Mouse (Mus musculus): ENCODE measurements around the gene Efcab9.

Gene Efcab9

DNA sequence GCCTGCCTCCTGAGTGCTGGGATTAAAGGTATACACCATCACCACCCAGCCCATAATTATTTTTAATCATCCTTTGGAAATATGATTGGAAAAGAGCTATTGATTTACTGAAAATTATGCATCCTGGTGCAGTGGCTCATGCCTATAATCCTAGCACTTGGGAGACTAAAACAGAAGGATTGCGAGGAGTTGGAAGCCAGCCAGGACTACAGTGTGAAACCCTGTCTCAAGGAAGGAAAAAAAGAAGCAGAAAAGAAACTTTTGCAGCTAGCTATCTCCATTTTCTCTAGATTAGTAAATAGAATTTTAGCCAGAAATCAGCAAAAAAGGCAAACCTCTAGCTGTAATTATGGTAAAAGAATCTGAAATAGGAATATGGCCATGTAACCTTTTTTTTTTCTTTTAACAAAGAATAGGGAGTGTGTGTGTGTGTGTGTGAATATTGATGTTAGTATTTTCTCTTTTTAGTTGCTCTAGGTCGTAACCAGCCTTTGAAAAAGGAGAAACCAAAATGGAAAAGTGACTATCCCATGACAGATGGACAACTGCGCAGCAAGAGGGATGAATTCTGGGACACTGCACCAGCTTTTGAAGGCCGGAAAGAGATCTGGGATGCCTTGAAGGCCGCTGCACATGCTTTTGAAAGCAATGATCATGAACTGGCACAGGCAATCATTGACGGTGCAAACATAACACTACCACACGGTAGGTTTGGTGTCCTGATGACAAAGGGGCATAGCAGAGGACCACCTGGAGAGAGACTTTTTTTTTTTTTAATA is 32.9 kb downstream of the Efcab9 start:
- no peak for DNase-seq (ENCODE audit: extremely low read depth, low read depth)

DNA sequence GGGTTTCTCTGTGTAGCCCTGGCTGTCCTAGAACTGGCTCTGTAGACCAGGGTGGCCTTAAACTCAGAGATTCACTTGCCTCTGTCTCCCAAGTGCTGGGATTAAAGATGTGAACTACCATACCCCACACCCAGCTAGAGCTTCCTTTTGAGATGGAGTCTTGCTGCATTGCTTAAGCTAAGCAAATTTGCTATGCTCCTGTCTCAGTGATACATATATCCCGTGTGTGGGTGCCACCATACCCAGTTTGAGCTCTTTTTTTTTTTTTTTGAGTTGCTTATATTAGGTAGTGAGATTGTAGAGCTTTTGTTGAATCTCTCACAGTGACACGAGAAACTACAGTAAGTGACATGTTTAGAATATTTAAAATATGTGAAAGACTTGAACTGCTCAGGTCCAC is 36.6 kb downstream of the Efcab9 start:
- no peak for DNase-seq (ENCODE audit: extremely low read depth, low read depth)

DNA sequence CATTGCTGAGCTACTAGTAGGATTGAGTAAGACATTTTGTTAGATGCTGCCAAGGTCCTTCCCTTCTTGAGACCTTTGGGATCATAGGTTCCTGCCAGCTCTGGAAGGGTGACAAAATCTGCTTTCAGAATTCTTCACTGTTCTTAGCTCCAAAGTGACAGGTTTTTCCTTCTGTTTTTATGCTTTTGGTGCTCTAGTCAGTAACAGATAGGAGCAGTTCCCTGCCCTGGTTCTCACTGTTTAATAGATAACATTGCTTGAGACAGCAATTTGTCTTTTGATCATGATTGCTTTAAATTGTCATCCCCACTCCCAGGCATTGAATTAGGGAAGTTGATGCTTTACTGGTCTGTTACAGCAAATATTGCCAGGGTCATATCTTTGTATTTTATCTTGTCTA is 38.6 kb downstream of the Efcab9 start:
- peak; percentile 32 for DNase-seq (ENCODE audit: extremely low read depth, low read depth)

DNA sequence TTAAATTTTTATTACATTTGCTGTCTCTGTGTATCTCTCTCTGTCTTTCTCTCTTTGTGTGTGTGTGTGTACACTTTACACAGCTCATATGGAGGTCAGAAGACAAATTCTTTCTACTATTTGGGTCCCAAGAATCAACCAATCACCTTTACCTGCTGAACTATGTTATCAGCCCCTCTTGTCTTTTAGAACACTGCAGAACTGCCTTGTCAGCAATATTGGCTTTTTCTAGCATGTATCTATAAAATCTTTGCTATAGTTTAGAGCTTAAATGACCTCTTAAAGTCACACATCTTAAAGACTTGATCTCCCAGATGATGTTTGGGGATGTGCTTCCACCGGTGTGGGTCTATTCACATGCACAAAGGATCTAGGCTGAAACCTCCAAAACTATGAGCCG is 40.8 kb downstream of the Efcab9 start:
- no peak for DNase-seq (ENCODE audit: extremely low read depth, low read depth)

DNA sequence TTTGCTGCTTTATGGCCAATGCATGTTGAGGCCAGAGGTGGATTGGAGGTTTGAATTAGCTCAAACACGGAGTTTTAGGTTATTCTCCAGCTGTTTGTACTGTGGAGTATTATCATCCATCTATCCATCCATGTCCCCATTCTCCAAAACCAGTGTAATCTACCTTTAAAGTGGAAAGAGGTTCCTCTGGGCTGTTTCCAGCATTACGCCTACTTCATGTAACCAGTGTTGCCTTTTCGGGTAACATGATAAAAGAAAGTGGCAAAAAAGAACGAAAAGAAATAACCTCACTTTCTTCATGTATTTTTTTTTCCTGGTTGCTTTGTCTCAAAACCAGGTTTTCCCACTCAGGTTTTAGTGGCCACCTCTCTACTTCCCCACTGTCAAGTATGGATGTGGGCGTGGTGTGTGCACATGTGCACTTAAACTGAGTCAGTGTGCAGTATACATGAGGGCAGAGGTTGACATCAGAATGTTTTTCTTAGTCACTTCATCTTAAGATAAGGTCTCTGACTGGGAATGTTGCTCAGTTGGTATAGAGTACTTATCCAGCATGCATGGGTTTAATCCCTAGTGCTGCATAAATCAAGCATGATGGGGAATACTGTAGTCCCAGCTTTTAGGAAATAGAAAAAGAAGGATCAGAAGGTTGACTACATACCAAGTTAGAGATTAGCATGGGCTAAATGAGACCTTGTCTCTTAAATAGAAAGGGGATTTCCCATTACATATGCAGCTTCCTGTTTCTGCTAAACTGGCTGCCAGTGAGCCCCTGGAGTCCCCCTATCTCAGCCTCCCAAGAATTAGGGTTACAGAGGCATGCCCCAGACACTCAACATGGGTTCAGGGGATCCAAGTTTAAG is 42.8 kb downstream of the Efcab9 start:
- DNase-seq (ENCODE audit: extremely low read depth, low read depth): peak; percentile 79

DNA sequence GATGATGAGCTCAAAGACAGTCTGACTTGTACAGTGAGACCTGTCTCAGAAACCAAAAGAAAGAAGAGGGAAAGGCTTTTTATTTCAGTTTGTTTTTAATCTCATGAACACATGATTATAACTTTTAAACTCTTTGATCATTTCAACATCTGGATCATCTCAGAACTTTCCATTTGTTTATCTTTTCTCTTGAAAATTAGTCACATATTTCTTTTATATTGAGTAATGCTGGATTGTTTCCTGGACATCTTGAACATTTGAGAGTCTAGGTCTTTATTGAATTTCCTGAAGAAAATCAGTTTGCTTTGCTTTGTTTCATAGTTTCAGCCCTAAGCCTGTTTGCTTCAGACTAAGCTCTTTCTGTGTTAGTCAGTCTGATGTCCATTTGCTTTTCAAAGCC is 43.5 kb downstream of the Efcab9 start:
- DNase-seq (ENCODE audit: extremely low read depth, low read depth): no peak

DNA sequence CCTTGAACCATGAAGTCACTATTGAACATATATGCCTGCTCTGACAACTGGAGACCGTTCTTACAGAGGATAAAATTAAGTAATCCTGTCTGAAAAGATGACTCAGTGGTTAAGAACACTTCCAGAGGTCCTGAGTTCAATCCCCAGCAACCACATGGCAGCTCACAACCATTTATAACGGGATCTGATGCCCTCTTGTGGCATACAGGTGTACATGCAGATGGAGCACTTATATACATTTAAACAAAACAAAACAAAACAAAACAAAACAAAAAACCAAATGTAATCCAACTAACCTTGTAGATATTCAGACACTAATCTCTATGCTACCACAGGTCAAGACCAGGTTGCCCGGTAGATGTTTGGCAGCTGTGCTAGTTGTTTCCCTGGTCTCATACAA is 44.4 kb downstream of the Efcab9 start:
- DNase-seq (ENCODE audit: extremely low read depth, low read depth): no peak

DNA sequence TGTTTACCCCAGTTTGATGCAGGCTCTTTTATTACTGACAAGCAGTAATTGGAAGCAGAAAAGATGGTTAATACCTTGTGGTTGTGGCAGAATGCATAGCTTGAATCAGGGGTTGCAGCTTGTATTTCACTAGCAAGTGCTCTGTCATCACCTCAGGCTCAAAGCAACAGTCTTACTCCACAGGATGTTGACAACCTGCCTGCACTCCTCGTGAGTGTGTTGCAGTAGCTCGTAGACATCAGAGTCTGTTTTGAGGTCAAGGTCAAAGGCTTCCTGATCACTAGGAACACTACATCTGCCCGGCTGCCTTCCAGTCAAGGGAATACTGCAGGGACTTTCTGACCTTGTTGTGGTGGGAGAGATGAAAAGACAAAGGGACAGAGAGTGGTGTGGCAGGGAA is 45.3 kb downstream of the Efcab9 start:
- no peak for DNase-seq (ENCODE audit: extremely low read depth, low read depth)

DNA sequence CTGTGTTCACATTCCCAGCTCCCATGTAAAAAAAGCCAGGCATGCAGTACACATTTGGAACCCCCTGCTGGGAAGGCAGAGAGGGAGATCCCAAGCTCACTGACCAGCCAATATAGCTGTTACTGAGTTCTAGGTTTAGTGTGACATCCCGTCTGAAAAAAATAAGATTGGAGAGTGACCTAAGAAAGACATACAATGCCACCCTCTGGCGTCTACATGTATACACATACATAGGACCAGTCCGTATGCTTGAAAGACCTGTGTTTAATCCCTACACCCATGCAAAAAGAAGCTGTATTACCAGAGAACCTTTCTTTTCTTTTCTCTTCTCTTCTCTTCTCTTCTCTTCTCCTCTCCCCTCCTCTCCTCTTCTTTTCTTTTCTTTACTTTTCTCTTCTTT is 46.6 kb downstream of the Efcab9 start:
- no peak for DNase-seq (ENCODE audit: extremely low read depth, low read depth)

DNA sequence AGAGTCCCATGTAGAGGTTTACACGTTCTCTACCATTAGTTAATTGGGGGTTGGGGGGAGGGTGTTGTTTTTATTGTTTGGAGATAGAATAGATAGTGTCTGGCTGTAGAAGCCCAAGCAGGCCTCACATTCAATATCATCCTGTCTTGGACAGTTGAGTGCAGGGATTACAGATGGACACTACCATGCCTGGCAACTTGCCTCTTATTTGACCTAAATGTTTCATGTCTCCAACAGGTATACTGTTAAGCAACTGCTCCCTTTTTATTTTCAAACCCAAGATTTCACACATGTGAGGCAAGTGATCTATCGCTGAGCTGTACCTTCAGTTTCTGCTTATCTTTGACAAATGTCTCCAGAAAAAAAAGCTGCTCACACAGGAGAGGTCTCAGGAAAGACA is 50.4 kb downstream of the Efcab9 start:
- no peak for DNase-seq (ENCODE audit: extremely low read depth, low read depth)

DNA sequence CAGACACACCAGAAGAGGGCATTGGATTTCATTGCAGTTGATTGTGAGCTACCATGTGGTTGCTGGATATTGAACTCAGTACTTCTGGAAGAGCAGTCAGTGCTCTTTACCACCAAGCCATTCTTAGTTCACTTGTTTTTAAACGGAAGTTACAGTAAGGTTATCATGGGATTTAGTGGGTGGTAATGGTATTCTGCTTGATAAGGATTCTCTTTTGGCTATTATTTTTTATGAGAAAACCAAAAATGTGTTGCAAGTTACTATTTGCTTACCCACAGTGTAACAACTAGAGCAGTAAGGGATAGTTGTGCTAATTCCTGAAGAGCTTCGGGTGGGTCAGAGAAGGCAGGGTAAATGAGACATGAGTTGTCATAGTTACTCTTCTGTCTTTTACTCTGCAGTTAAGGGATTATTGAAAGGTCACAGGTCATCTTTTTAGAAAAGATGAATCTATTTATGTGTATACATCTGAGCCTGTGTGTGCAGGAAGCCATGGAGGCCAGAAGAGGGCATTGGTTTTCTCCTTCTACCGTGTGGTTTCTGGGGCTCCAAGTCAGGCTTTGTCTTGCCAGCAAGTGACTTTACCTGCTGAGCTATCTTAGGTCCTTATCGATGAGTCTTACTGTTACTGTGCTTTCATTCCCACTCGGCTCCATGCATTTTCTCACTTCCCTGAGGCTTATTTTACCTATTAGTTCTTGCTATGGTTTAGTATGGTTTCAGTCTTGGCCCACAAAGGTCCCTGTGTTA is 56.2 kb downstream of the Efcab9 start:
- DNase-seq (ENCODE audit: extremely low read depth, low read depth): no peak

DNA sequence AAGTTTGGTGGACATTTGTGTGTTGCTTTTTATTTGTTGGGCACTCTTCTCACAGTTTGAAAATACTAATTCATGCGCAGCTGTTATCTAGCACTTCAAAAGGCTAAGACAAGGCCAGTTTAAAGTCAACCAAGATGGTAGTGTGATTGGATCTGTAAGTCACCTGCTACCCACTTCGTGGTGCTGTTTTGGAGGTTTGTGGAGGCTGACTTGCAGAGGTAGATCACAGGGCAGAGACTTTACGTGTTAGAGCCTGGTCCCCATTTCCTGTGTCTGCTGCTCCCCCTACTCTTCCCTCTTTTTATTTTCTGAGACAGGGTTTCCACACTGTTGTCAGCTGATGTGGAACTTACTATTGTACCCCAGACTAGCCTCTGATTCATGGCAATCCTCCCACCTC is 57.2 kb downstream of the Efcab9 start:
- no peak for DNase-seq (ENCODE audit: extremely low read depth, low read depth)
